Mouse (Mus musculus) monocyte, adult 2 months (primary cell): ENCODE results near the gene Adcy5.

Experiments
- DNase-seq, 2 experiments: peaks; one replicate each; pipeline ENCODE4 v3.0.0; 2022; ENCODE audit warnings: low spot score in 2 of 2, low read depth in 1 of 2

Gene Adcy5

DNA sequence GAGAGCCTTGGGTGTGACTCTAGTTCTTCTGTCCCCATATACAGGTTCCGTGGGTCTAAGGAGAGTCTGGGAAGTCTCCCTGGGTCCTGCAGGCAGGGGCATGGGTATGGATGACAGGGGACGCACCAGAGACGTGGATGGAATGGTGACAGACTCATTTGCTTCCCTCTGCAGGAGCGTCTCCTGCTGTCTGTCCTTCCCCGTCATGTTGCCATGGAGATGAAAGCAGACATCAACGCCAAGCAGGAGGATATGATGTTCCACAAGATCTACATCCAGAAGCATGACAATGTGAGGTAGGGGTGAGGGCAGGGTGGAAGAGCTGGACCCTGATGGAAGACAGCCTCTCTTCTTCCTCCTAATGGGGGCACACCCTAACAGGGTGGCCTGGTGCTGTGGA, 98.3 kb downstream of the Adcy5 start:
- no peak for DNase-seq

- DNase-seq: no peak
These were observed 101.3 kb downstream of the Adcy5 start for GRCm38 (mm10) chr16:35255981-35256380.

DNA sequence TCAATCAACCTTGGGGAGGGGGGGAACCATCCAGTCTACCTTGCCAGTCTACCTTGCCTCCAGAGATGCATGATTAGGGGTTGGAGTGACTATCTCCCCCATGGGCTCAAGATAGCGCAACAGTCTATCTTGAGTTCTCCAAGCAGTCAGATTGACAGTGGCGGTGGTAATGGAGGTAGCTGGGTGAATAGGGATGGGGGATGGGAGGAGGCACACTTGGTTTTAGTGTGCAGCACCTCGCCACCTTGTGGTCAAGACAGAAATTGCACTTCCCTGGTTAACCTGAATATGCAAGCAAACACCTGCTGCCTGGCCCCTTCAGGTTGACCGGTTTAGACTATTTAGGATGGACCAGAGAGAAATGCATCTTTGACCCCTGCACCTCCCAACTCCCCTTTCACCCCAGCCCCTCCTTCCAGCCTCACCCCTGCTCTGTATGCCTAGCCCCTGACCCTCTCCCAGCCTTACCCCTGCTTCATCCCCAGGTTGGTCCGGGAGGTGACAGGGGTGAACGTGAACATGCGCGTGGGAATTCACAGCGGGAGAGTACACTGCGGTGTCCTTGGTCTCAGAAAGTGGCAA, 115.8 kb downstream of the Adcy5 start:
- DNase-seq: peak in 1 of 2 experiments; percentile 4

- DNase-seq: no peak
These were observed 116.3 kb downstream of the Adcy5 start for GRCm38 (mm10) chr16:35270945-35271344.

GRCm38 (mm10) chr16:35271572-35271971, 116.9 kb downstream of the Adcy5 start:
- DNase-seq: no peak

DNA sequence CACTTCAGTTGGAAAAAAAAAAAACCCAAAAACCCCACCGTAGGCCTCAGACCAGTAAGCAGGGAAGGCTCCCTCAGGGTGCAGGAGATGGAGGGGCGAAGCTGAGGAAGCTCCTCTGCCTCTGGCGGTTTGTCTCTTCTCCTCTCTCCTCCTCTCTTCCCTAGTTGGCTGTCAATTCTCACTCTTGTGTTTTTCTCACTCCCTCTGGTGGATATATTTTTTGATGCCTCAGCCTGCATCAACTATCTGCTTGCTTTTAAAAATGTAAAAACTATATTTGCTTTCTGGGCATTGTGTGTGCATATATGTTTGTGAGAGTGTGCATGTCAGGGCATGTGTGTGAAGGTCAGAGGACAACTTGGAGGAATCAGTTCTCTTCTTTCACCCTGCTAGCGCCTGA, 117.7 kb downstream of the Adcy5 start:
- no peak for DNase-seq

GRCm38 (mm10) chr16:35278166-35278565, 123.5 kb downstream of the Adcy5 start:
- DNase-seq: no peak

DNA sequence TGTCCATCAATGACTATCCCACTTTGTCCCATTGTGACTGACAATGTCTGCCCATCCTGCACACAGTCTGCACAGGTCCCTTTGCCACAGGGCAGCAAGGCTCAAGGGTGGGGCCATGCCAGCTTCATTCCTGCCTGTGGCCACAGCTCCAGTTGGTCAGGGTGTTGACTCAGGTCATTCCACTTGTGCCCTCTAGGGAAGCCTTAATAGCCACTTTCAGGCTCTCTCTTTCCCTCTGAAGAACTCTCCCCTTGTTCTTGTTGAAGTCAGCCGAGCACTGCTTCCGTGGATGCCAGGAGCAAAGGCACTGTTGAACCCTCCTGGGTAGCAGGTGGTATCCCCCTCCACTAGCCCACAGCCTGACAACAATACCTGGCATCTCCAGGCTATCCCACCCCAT, 127.8 kb downstream of the Adcy5 start:
- DNase-seq: no peak

DNA sequence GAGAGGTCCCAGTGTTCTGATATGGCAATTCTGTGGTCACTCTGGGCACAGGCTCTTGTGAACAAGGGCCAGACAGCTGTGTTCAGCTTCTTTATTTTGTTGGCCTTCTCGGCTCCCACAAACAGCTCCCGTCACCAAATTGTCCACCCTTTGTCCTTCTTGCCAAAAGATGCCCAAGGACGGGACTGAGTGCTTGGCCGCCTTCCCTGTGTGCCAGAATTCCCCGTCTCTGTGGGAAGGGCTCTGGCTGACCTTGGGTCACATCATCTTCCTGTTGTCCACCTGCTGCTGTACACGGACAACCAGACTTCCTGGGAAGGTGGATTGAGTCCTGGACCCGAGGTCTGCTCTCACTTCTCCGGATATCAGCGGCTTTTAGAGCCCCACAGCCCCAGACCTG, 131.1 kb downstream of the Adcy5 start:
- no peak for DNase-seq

- DNase-seq: no peak
These were observed 132.6 kb downstream of the Adcy5 start for GRCm38 (mm10) chr16:35287244-35287643.

DNA sequence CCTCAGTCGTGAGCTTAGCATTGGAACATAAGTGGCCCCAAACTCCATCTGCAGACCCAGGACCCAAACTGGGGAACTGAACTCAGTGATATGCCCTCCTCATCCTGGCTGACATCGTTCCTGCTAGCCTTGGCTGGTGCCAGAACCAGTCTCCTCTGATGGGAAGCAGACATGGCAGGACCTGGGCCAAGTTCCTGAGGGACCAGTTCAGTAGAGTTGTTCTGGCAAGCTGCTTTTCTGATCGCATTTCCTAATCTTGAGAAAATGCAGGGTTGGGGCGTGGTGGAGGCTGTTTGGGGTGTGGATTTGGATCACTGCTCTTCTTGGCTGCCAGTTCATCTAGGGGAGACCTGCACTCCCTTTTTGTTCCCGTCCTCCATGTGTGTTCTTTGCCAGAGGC, 143.1 kb downstream of the Adcy5 start:
- DNase-seq: no peak

DNA sequence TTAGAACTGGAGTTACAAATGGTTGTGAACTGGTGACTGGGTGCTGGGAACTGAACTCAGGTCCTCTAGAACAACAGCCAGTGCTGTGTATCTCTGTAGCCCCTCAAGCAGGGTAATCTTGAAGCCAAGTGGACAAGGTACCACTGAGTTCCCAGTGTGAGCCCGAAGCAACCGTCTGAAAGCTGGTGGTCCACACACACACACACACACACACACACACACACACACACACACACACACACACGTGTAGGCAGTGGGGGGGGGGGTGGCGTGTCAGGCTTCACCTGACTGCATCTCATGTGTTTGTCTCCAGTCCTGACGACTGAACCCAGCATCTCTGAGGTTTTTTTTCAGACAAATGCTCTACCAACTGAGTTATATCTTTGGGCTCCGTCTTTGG, 145.5 kb downstream of the Adcy5 start:
- DNase-seq: no peak

DNA sequence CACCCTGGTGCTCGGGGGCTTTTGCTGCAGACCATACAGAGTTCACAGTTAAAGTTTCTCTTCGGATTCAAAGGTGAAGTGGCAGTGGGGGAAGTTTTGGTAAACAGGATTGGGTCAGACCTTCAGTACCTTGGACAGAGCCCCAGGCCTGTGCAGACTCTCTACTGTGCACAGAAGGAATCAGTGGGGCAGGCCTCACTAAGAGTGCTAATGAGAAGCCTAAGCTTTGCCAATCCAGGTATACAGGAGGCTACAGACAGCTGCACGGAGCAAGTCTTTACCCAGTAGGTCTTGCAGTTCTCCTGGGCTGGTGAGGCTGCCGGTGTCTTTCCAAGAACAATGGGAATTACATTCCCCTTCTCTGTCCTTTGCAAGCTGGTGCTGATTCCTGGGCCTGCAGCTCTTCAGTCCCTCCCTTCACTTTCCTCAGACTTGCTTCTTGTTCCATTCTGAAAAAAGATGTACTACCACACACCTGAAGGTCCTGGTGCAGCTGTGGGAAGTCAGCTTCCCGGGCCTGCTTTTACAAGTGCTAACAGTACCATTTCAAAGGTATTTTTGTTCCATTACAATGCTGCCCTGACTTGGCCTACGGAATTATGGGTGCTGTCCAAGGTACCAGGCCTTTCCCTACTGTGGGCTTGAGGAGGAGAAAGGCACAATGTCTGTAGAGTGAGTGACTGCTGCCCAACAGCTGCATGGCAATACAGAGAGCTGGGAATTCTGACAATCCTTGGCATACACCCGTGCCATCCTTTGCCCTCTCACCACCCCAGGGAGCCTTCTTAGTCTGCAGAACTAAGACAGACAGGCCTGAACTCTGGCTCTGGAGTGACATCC, 148.0 kb downstream of the Adcy5 start:
- DNase-seq: no peak

DNA sequence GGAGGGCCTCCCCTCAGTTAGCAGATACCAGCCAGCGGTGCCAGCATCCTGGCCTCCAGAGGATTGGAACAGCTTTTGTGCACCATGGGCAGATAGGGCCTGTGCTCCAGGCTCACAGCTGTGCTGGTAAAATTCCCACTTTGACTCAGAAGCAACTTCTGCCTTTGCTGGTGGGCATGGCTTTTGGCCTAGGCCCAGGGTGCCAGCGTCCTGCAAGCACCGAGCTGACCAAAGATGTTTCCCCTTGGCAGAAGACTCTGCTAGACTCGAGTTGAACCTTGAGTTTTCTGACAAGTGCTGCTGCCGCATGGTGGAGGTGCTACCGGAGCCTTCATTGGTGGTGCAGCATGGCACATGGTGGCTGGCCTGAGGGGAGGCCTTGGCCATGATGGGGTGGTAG, 149.0 kb downstream of the Adcy5 start:
- no peak for DNase-seq

DNA sequence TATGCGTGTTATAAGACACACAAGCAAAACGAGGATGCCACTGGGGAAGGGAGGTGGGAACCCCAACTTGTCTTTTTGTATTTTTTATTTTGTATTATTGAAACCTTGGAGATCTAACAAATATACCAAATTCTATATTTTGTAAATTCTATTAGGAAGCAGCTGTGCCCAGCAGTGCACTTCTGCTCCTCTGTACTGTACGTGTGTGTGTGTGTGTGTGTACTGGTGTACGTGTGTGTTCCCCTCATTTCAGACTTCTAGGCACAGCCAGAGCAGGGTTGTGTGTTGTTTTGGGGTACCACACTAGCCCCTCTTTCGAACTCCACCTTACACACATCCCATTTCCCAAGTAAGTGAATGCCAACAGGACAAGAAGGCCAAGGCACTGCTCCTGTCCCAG, 149.7 kb downstream of the Adcy5 start:
- DNase-seq: no peak

DNA sequence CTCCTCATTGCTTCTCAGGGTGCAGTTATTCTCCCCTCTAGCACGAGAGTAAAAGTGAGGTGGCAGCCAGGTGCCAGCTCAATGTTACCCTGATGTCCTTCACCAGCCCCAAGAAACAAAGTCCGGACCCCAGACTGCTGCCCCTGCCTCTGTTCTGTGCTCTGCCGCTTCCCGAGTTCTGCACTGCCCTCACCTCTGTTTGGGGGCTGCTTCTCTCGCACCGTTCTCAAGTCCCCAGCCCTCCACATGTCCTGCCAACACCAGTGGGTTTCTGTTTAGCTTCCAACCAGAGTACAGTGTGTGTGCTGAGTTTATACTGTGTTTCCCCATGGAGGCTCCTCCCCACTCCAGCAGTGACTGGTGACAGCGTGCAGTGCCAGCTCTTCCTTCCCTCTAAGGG, 150.5 kb downstream of the Adcy5 start:
- DNase-seq: no peak

DNA sequence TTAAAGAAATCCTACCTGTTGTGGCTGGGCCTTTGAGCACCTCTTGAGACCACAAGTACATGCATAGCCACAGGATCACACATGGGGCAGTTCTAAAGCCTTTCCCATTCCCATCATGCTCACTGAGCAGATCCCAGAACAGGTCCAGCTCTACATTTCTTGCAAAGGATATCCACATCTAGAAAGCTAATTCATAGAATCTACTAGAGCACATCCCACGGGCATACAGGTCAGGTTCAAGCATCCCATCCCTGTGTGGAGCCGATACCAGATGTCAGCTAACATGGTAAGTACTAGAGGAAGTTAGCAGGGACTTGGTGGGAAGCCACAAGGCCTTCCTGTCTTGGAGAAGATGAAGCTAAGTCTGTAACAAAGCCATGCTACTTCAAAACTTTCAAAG, 152.0 kb downstream of the Adcy5 start:
- DNase-seq: no peak

DNA sequence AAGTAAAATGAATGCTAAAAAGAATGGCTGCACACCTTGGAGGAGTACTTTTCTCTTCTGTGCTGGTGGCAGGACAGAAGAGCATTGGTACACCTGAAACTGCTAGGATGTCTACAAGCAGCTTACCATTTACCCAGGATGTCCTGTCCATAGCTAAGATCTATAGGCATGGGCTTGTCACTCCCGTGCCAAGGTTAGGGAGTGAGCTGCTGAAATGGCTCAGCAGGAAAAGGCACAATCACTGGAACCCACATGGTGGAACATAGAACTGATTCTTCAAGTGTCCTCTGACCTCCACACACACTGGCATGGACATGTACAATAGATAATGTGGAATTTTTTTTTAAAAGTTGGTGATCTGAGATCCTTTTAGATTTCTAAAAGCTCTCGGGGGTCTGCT, 152.7 kb downstream of the Adcy5 start:
- DNase-seq: no peak

DNA sequence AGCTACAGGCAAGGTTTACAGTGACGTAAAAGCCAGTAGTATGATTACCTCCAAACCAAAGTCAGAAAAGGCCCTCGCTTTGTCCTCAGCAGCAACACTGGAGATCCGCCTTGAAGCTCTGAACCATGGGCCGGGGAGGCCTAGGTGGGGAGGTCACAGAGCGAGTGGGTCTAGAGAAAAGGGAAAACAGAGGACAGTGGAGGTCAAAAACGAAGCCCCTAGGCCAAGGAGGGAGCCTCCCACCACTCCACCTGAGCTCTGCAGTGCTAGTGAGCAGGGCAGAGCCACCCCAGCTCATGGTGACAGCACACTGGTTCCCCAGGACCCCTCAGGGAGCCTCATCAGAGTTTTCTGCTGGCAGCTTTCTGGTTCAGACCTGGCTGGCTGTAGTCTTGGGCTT, 153.3 kb downstream of the Adcy5 start:
- DNase-seq: no peak

DNA sequence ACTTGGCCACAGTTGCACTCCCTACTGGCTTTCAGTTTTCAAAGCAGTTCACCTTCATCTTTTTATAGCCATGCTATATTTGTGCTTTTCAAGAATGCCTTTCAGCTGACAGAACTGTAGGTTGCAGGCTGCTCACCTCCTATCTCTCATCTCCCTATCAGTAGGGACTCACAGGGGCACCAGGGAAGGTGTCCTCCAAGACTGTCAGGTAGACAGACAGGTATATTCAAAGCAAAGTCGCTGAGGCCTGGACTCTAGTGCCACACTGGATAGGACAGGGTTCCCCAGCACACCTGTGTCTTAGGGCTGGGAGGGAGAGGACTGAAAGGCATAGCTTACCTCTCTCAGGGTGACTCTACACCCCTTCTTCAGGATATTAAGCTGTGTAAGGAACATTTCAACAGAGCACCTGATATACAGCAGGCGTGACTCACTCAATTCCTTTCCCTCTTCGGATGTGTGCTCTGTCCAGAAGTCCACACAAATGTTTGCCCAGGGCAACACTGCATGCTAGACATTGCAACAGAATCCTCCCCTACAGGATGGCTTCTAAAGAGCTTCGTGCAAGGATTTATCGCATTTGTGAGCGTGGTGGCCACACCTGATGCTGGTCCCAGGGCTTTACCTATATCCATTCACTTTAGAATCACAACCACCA, 153.9 kb downstream of the Adcy5 start:
- DNase-seq: no peak

- DNase-seq: no peak
These were observed 155.0 kb downstream of the Adcy5 start for GRCm38 (mm10) chr16:35309634-35310033.

GRCm38 (mm10) chr16:35310551-35311110, 156.0 kb downstream of the Adcy5 start:
- DNase-seq: no peak
